Mouse (Mus musculus) MEL (cell line): ENCODE data around the gene Prdm1. TPM values are rescaled to one million over a fixed set of nuclear protein-coding genes. Genes with fewer than 3 reads are reported as not detected.

Experiments
- DNase-seq: peaks from one replicate; pipeline ENCODE4 v3.0.0; 2011; ENCODE audit warnings: low read depth, low spot score
- H3K27ac ChIP-seq: 2 replicates; pipeline ENCODE4 v1.5.1; 2012; ENCODE audit warnings: low read depth, mild to moderate bottlenecking, control low read depth, low read length, moderate library complexity; ENCODE audit not compliant: control insufficient read depth
- H3K27me3 ChIP-seq, 2 experiments: fragments of 150-350 bp in 1 of 2; sonication (generic) in 1 of 2; 2 replicates each; pipeline ENCODE4 v1.6.1; 2012; ENCODE audit warnings: low read length in 2 of 2, mild to moderate bottlenecking in 2 of 2, improper control_type of control experiment in 1 of 2, moderate library complexity in 1 of 2; ENCODE audit not compliant: insufficient read depth in 2 of 2, control insufficient read depth in 1 of 2
- H3K36me3 ChIP-seq, 2 experiments: 2 replicates each; pipeline ENCODE4 v1.6.1; 2012 to 2014; ENCODE audit warnings: low read length in 2 of 2, improper control_type of control experiment in 1 of 2, inconsistent platforms in 1 of 2, mild to moderate bottlenecking in 1 of 2; ENCODE audit not compliant: insufficient read depth in 2 of 2, control insufficient read depth in 1 of 2
- H3K4me1 ChIP-seq, 2 experiments: fragments of 150-350 bp in 1 of 2; sonication (generic) in 1 of 2; 2 replicates each; pipeline ENCODE4 v1.6.1; 2012; ENCODE audit warnings: low read length in 2 of 2, improper control_type of control experiment in 1 of 2, mild to moderate bottlenecking in 1 of 2; ENCODE audit not compliant: insufficient read depth in 2 of 2, control insufficient read depth in 1 of 2
- H3K4me3 ChIP-seq, 2 experiments: fragments of 150-350 bp in 1 of 2; sonication (generic) in 1 of 2; 2 replicates each; pipeline ENCODE4 v1.5.1; 2012; ENCODE audit warnings: low read depth in 2 of 2, low read length in 2 of 2, mild to moderate bottlenecking in 2 of 2, moderate library complexity in 2 of 2, control low read depth in 1 of 2, improper control_type of control experiment in 1 of 2; ENCODE audit not compliant: control insufficient read depth in 1 of 2, insufficient read depth in 1 of 2
- H3K79me2 ChIP-seq: 2 replicates; pipeline ENCODE4 v1.6.1; 2012; ENCODE audit warnings: mild to moderate bottlenecking, low read length, moderate library complexity; ENCODE audit not compliant: control insufficient read depth, poor library complexity, insufficient read depth
- H3K9ac ChIP-seq: 2 replicates; pipeline ENCODE4 v1.6.1; 2012; ENCODE audit warnings: low read depth, mild to moderate bottlenecking, control low read depth, low read length, moderate library complexity; ENCODE audit not compliant: control insufficient read depth, poor library complexity, severe bottlenecking
- H3K9me3 ChIP-seq: fragments of 150-350 bp; sonication (generic); replicated peaks from 2 replicates; pipeline ENCODE4 v1.6.1; 2012; ENCODE audit warnings: mild to moderate bottlenecking, low read length, improper control_type of control experiment, moderate library complexity; ENCODE audit not compliant: insufficient read depth
- BHLHE40 ChIP-seq: IDR thresholded peaks from 2 replicates; pipeline ENCODE4 v1.6.1; 2012; ENCODE audit warnings: low read depth, mild to moderate bottlenecking, inconsistent platforms, low read length, improper control_type of control experiment, borderline replicate concordance
- CHD1 ChIP-seq: IDR thresholded peaks from 2 replicates; pipeline ENCODE4 v1.6.1; 2012; ENCODE audit warnings: low read depth, mild to moderate bottlenecking, inconsistent platforms, low read length, improper control_type of control experiment
- E2F4 ChIP-seq: IDR thresholded peaks from 2 replicates; pipeline ENCODE4 v1.6.1; 2011; ENCODE audit warnings: low read depth, low read length, improper control_type of control experiment, borderline replicate concordance
- ETS1 ChIP-seq: IDR thresholded peaks from 2 replicates; pipeline ENCODE4 v1.6.1; 2012; ENCODE audit warnings: low read depth, mild to moderate bottlenecking, inconsistent platforms, low read length, improper control_type of control experiment, moderate library complexity
- GABPA ChIP-seq: IDR thresholded peaks from 2 replicates; pipeline ENCODE4 v1.6.1; 2012; ENCODE audit warnings: low read depth, mild to moderate bottlenecking, inconsistent platforms, low read length, improper control_type of control experiment, moderate library complexity
- HCFC1 ChIP-seq: IDR thresholded peaks from 2 replicates; pipeline ENCODE4 v1.6.1; 2012; ENCODE audit warnings: low read depth, mild to moderate bottlenecking, inconsistent platforms, low read length, improper control_type of control experiment, moderate library complexity
- JUND ChIP-seq: IDR thresholded peaks from 2 replicates; pipeline ENCODE4 v1.6.1; 2011; ENCODE audit warnings: low read depth, mild to moderate bottlenecking, improper control_type of control experiment, low read length
- MAX ChIP-seq: IDR thresholded peaks from 2 replicates; pipeline ENCODE4 v1.6.1; 2011; ENCODE audit warnings: low read length, improper control_type of control experiment
- MYB ChIP-seq: IDR thresholded peaks from 2 replicates; pipeline ENCODE4 v1.6.1; 2011; ENCODE audit warnings: mild to moderate bottlenecking, low read depth, low read length, improper control_type of control experiment
- MYC ChIP-seq: IDR thresholded peaks from 2 replicates; pipeline ENCODE4 v1.6.1; 2011; ENCODE audit warnings: low read depth, mild to moderate bottlenecking, low read length, improper control_type of control experiment, moderate library complexity
- NRF1 ChIP-seq: IDR thresholded peaks from 2 replicates; pipeline ENCODE4 v1.6.1; 2014; ENCODE audit warnings: low read depth, mild to moderate bottlenecking, inconsistent platforms, low read length, improper control_type of control experiment, moderate library complexity; ENCODE audit not compliant: poor library complexity, insufficient read depth, severe bottlenecking
- POLR2A ChIP-seq, 2 experiments: IDR thresholded peaks; 2 replicates each; pipeline ENCODE4 v1.6.1; 2011 to 2012; ENCODE audit warnings: low read length in 2 of 2, mild to moderate bottlenecking in 2 of 2, control low read depth in 1 of 2, improper control_type of control experiment in 1 of 2, low read depth in 1 of 2, moderate library complexity in 1 of 2; ENCODE audit not compliant: control insufficient read depth in 1 of 2, insufficient read depth in 1 of 2, poor library complexity in 1 of 2
- POLR2AphosphoS2 ChIP-seq: IDR thresholded peaks from 2 replicates; pipeline ENCODE4 v1.6.1; 2011; ENCODE audit warnings: low read length, improper control_type of control experiment
- RAD21 ChIP-seq: IDR thresholded peaks from 2 replicates; pipeline ENCODE4 v1.6.1; 2011; ENCODE audit warnings: mild to moderate bottlenecking, low read depth, low read length, improper control_type of control experiment
- SIN3A ChIP-seq: IDR thresholded peaks from 2 replicates; pipeline ENCODE4 v1.6.1; 2012; ENCODE audit warnings: low read length, improper control_type of control experiment, inconsistent platforms
- SMC3 ChIP-seq: IDR thresholded peaks from 2 replicates; pipeline ENCODE4 v1.6.1; 2011; ENCODE audit warnings: low read depth, low read length, improper control_type of control experiment
- TAL1 ChIP-seq: IDR thresholded peaks from 2 replicates; pipeline ENCODE4 v1.6.1; 2012; ENCODE audit warnings: mild to moderate bottlenecking, inconsistent platforms, low read length, moderate library complexity, mixed read lengths
- TBP ChIP-seq: IDR thresholded peaks from 2 replicates; pipeline ENCODE4 v1.8.0; 2011; ENCODE audit warnings: low read depth, low read length, improper control_type of control experiment
- TCF12 ChIP-seq: IDR thresholded peaks from 2 replicates; pipeline ENCODE4 v1.6.1; 2014; ENCODE audit warnings: low read depth, mild to moderate bottlenecking, inconsistent platforms, low read length, improper control_type of control experiment, moderate library complexity
- UBTF ChIP-seq: IDR thresholded peaks from 2 replicates; pipeline ENCODE4 v1.6.1; 2012; ENCODE audit warnings: low read depth, mild to moderate bottlenecking, inconsistent platforms, low read length, improper control_type of control experiment, moderate library complexity, borderline replicate concordance; ENCODE audit not compliant: insufficient read depth
- ZMIZ1 ChIP-seq: IDR thresholded peaks from 2 replicates; pipeline ENCODE4 v1.6.1; 2012; ENCODE audit warnings: low read depth, mild to moderate bottlenecking, inconsistent platforms, low read length, improper control_type of control experiment, moderate library complexity
- polyA plus RNA-seq, 2 experiments: library from polyadenylated mRNA; stranded (reverse) in 1 of 2; unstranded in 1 of 2; fragments of >175 nt in 1 of 2; fragments of >200 nt in 1 of 2; gene quantifications; 2 replicates each; pipeline versions ENCODE4 v1.2.1 to v1.2.4; 2012; ENCODE audit warnings: low replicate concordance in 2 of 2, low read depth in 1 of 2; ENCODE audit not compliant: insufficient read length in 2 of 2, insufficient read depth in 1 of 2, missing spikeins in 1 of 2
- total RNA-seq: library from RNA; depleted of rRNA; stranded (reverse); fragments of 300-350 nt; gene quantifications from 2 replicates; pipeline ENCODE4 v1.2.3, GENCODE M21; 2012

The Prdm1 gene
- total and polyA plus RNA-seq, 3 experiments, result 0.14 TPM; not detected in 2

DNA sequence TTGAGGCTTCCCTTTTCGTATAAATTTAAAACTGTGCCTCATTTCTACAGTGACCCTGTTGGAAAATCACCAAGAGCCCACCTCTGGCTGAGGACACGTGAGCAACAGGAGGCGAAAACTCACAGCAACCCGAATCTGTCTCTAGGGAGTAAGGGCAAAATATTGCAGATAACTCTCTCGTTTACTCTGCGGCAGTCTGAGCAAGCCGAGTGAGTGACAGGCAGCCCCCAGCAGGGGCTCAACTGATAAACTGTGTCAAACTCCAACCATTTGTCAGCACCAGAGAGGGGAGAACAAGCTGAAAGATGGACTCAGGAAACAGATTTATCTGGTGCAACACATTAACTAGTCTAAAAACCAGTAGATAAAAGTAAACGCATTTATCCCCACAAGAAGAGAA is 62.7 kb downstream of the Prdm1 start (continued):
- TF ChIP-seq GABPA (no peak), MYB (peak; percentile 55; the same call in 1 of the 2 replicates), UBTF (no peak), MAX (no peak), ZMIZ1 (no peak), RAD21 (no peak), TBP (no peak), CHD1 (no peak), POLR2AphosphoS2 (no peak), ETS1 (peak; percentile 32; the same call in 1 of the 2 replicates), SMC3 (0 out of 2 replicates have a peak, but pooled peaks have one; percentile 4), SIN3A (0 out of 2 replicates have a peak, but pooled peaks have one; percentile 23), POLR2A (IDR thresholded peaks at IDR 0.05; ENCODE audit: control insufficient read depth in 1 of 2, insufficient read depth in 1 of 2, low read depth in 1 of 2, low read length in 2 of 2, poor library complexity in 1 of 2) (no peak), TCF12 (no peak), HCFC1 (no peak), MYC (peak; percentile 11; the same call in 1 of the 2 replicates), JUND (no peak), NRF1 (no peak)

DNA sequence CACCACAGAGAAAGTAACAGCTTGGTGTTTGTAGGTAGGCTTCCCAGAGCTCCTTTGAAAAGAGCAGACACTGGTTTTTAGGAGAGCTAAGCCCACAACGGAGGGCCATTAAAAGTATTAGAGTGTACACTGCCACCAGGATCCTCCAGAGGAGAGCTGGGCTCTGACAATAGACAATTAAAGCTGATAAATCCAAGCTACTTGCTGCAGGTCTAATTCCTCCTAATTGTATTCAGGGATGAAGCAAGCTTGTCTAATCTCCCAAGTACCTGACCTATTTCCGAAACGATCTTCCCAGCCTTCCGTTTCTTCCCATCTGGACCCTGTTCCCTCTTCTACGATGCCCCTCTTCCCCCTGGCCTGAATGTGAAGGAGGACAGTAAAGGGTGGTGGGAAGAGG is 63.7 kb downstream of the Prdm1 start:
- H3K27me3 ChIP-seq, result peaks cover 0 to 1% of the 10 kb centered on the region in 2 experiments; a peak in 1 of 4 replicates
- H3K4me1 ChIP-seq, result peaks cover 0 to 22% of the 10 kb centered on the region in 2 experiments; a peak in 3 of 4 replicates
- H3K4me3 ChIP-seq, result no peak overlapping the region
- H3K27ac ChIP-seq, result no peak overlapping the region
- no peak for DNase-seq
- H3K9me3 ChIP-seq, result no peaks in the 10 kb centered on the region
- no peaks in the 10 kb centered on the region for H3K79me2 ChIP-seq
- TF ChIP-seq BHLHE40 (no peak), TAL1 (no peak), E2F4 (no peak)
- TF ChIP-seq, all 39 proteins: peak for 0
- Histone ChIP-seq H3K9ac (no peak overlapping the region), H3K36me3 (peaks cover 0 to 19% of the 10 kb centered on the region in 2 experiments; a peak in 2 of 4 replicates)
